Mouse (Mus musculus) cerebellum, adult 2 months (tissue): ENCODE measurements at regions not wholly inside any gene's neighbourhood (a gene's known extent, or its start where the extent isn't known, plus 50 kb on each side); places are given as distances from the start of the nearest gene placed in this dataset.
A peak's percentile ranks its signal among the peaks of the same experiment; 100 is the strongest.

Experiments
- DNase-seq, 2 experiments: peaks; one replicate each; pipeline ENCODE4 v3.0.0; 2021
- H3K27ac ChIP-seq: fragments of 200-500 bp; 2 replicates; pipeline ENCODE4 v1.5.1; 2012; ENCODE audit warnings: low read length, control low read depth, inconsistent platforms; ENCODE audit not compliant: insufficient read depth
- H3K27me3 ChIP-seq: fragments of 200-500 bp; 2 replicates; pipeline ENCODE4 v1.6.1; 2012; ENCODE audit warnings: inconsistent platforms, mild to moderate bottlenecking, low read length, moderate library complexity; ENCODE audit not compliant: control insufficient read depth, insufficient read depth
- H3K4me1 ChIP-seq: fragments of 200-500 bp; 2 replicates; pipeline ENCODE4 v1.6.1; 2011; ENCODE audit warnings: low read length; ENCODE audit not compliant: control insufficient read depth, insufficient read depth
- H3K4me3 ChIP-seq: fragments of 200-500 bp; replicated peaks from 2 replicates; pipeline ENCODE3; 2011; ENCODE audit warnings: mild to moderate bottlenecking, low read depth, low read length, control low read depth; ENCODE audit not compliant: insufficient read depth
- CTCF ChIP-seq: fragments of 200-500 bp; IDR thresholded peaks from 2 replicates; pipeline ENCODE4 v1.5.1; 2011; ENCODE audit warnings: low read depth, mild to moderate bottlenecking, control low read depth, low read length, moderate library complexity, borderline replicate concordance; ENCODE audit not compliant: insufficient read depth
- POLR2A ChIP-seq: fragments of 200-500 bp; IDR thresholded peaks from 2 replicates; pipeline ENCODE4 v1.6.1; 2011; ENCODE audit warnings: low read length, control low read depth, borderline replicate concordance; ENCODE audit not compliant: insufficient read depth
- WGBS: fragments of 180-500 bp; shearing (Covaris S2); methylation state at CpG from one replicate; pipeline ENCODE4 v1.1.7; 2018; 5-methylcytosine and 5-hydroxymethylcytosine counted together

DNA sequence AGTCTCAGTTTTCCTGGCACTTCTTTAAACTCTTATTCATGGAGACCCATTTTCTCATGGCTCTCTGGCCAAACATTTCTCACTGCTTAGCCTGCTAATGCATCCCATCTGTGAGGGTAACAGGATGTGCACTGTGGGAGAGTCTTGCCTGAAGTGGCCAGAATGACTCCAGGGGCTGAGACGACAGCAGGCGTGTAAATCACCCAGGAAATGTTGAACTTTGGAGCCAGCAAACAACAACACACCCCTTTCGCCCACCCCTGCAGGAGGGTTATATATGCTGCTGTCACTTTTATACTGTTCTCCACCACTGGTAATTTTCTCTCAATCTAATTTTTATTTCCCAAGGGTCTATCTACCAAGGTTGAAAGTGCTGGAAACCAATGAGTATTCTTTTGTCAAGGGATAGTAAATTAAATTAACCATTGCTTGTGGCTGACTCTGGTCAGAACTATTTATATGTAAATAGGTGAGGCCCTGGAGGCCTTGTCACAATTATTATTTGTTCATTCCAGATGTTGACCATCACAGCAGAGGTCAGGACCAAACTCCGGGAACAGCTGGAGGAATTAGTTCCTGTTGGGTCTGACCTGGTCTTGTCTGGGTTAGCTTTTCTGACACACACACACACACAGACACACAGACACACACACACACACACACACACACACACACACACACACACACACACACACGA lies 378.2 kb downstream of the Nucb2 start:
- H3K4me1 ChIP-seq = no peaks in the 10 kb centered on the region
- H3K27me3 ChIP-seq = no peaks in the 10 kb centered on the region
- no peak overlapping the region for H3K4me3 ChIP-seq
- no peak for TF ChIP-seq POLR2A
- no peak for TF ChIP-seq CTCF
- no peak overlapping the region for H3K27ac ChIP-seq
- DNase-seq = no peak
- WGBS = 67% methylated on average over 5 of the region's 5 CpGs

DNA sequence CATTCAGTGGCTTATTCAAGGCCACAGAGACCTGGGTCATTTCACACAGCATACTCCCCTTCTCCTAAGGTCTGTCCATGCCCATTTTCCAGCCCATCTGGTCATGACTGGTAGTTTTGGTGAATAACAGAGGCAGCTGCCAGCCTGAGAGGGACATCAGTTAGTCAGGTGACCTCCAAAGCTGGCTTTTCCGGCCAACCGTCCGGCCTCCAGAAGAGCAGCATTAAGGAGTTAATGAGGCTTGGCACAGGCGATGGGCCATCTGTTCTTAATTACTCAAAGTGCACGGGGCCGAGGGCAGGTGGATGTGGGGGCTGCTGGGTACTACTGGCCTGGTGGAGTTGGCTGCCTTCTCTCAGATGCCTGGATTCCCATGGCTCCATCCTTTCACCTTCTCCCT lies 389.7 kb downstream of the Nucb2 start:
- TF ChIP-seq CTCF (no peak), POLR2A (no peak)

GRCm38 (mm10) chr7:116915797-116916196 lies 411.6 kb downstream of the Nucb2 start:
- TF ChIP-seq POLR2A = no peak
- TF ChIP-seq CTCF = no peak
- H3K27me3 ChIP-seq = no peaks in the 10 kb centered on the region
- WGBS = 65% methylated on average over 6 of the region's 6 CpGs
- no peak overlapping the region for H3K27ac ChIP-seq
- DNase-seq = no peak
- no peaks in the 10 kb centered on the region for H3K4me1 ChIP-seq
- no peak overlapping the region for H3K4me3 ChIP-seq

More for the DNA sequence above, 389.7 kb downstream of the Nucb2 start:
- peak; percentile 48 to 73 for DNase-seq
- Histone ChIP-seq H3K27ac (no peak overlapping the region), H3K4me3 (no peak overlapping the region), H3K4me1 (no peaks in the 10 kb centered on the region), H3K27me3 (no peaks in the 10 kb centered on the region)
- 8% methylated on average over 6 of the region's 6 CpGs for WGBS

- Histone ChIP-seq H3K4me3 (no peak overlapping the region), H3K4me1 (no peaks in the 10 kb centered on the region), H3K27ac (no peak overlapping the region), H3K27me3 (no peaks in the 10 kb centered on the region)
- WGBS = 94% methylated on average over 6 of the region's 6 CpGs
- TF ChIP-seq CTCF (no peak), POLR2A (no peak)
- DNase-seq = no peak
Observed at GRCm38 (mm10) chr7:116917921-116918670, 413.9 kb downstream of the Nucb2 start.

DNA sequence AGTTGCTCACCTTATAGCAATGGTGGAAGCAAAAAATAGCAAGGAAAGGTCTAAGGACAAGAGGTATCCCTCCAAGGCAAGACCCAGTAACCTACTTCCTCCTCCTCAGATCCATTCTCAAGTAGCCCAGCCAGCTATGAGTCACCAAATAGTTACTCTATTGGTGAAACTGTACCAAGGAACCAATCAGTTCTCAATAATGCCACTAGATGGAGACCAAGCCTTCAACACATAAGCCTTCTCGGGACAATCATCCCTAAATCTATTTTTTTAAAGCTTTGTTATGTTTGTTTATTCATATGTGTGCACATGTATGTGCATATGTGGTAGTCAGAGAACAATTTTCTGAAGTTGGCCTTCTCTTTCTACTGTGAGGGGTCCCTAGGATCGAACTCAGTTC lies 434.3 kb upstream of the Xylt1 start:
- no peak for TF ChIP-seq CTCF
- no peak for TF ChIP-seq POLR2A

DNA sequence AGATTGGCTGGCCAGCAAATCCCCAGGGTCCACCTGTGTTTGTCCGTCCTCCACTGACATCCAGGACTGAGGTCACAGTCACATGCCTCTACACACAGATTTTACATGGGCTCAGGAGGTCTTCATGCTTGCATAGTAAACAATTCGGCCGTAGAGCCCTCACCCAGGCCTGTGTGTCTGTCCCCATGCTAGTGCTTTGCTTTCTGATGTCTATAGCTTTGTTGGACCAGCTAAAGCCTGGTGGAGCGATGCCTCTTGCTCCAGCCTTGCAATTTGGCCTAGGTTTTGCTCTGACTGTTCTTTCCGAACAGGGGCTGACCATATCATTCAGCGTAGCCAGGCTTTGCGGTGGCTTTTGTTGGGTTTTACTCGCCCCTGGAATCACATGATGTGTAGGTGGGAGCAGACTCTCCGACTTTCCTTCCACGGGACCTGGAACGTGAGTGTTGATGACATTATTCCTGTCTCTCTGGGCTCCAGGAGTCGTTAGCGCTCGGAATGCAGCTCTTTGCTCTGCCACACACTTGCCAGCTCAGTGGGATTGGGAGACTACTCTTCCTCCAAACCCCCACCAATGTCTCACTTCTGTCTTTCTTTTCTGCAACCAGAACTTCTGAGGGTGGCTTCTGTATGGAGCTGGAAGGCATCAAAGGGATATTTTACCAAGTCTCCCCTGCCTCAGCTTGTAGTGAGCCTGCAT lies 421.4 kb upstream of the Xylt1 start:
- H3K27ac ChIP-seq = no peak overlapping the region
- H3K4me1 ChIP-seq = no peaks in the 10 kb centered on the region
- 78% methylated on average over 14 of the region's 14 CpGs for WGBS
- TF ChIP-seq CTCF (no peak), POLR2A (no peak)
- H3K27me3 ChIP-seq = no peaks in the 10 kb centered on the region
- no peak overlapping the region for H3K4me3 ChIP-seq
- DNase-seq = no peak

More for the DNA sequence above, 434.3 kb upstream of the Xylt1 start:
- H3K4me1 ChIP-seq = no peaks in the 10 kb centered on the region
- WGBS = 84% methylated on average over 2 of the region's 2 CpGs
- no peak overlapping the region for H3K27ac ChIP-seq
- no peak for DNase-seq
- H3K27me3 ChIP-seq = no peaks in the 10 kb centered on the region
- no peak overlapping the region for H3K4me3 ChIP-seq

DNA sequence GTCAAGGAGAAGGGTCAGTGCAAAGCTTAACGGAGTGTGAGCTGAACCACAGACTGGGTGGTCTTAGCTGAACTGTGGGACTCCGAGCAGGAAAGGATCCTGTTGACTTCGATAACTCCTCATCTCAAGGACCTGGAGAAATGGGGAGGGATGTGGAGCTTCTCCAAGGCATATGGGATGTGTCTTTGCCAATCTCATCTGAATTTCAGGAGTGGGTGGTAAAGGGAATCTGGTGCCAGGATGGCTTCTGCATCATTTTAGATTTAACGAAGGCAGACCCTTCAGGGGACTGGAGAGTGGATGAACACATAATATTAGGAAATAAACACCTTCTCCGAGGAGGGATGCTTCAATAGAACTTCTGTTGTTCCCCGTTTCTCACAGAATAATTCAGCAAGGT lies 416.9 kb upstream of the Xylt1 start:
- no peak for DNase-seq
- WGBS = 15% methylated on average over 6 of the region's 6 CpGs
- Histone ChIP-seq H3K4me3 (no peak overlapping the region), H3K4me1 (no peaks in the 10 kb centered on the region), H3K27me3 (no peaks in the 10 kb centered on the region), H3K27ac (no peak overlapping the region)
- no peak for TF ChIP-seq CTCF
- no peak for TF ChIP-seq POLR2A
